Mouse (Mus musculus) small intestine, adult 2 months (tissue): ENCODE data around the gene Abca4. TPM values are rescaled to one million over a fixed set of nuclear protein-coding genes. Genes with fewer than 3 reads are reported as not detected.
A peak's percentile ranks its signal among the peaks of the same experiment; 100 is the strongest.

Experiments
- H3K27ac ChIP-seq: fragments of 200-500 bp; 2 replicates; pipeline ENCODE4 v1.5.1; 2012; ENCODE audit warnings: low read depth, low read length, control low read depth, inconsistent platforms; ENCODE audit not compliant: insufficient read depth
- H3K27me3 ChIP-seq: fragments of 200-500 bp; 2 replicates; pipeline ENCODE4 v1.6.1; 2012; ENCODE audit warnings: mild to moderate bottlenecking, moderate library complexity, low read length, inconsistent platforms; ENCODE audit not compliant: control insufficient read depth, insufficient read depth
- H3K36me3 ChIP-seq: fragments of 200-500 bp; 2 replicates; pipeline ENCODE4 v1.6.1; 2012; ENCODE audit warnings: mild to moderate bottlenecking, low read length, control low read depth, inconsistent platforms; ENCODE audit not compliant: control insufficient read depth, insufficient read depth
- H3K4me1 ChIP-seq: fragments of 200-500 bp; 2 replicates; pipeline ENCODE4 v1.6.1; 2012; ENCODE audit warnings: low read length, inconsistent platforms, mixed read lengths; ENCODE audit not compliant: control insufficient read depth, insufficient read depth, insufficient read length
- H3K4me3 ChIP-seq: fragments of 200-500 bp; 2 replicates; pipeline ENCODE4 v1.5.1; 2012; ENCODE audit warnings: low read depth, mild to moderate bottlenecking, control low read depth, inconsistent platforms, low read length, moderate library complexity
- CTCF ChIP-seq: fragments of 200-500 bp; IDR thresholded peaks from 2 replicates; pipeline ENCODE4 v1.5.1; 2012; ENCODE audit warnings: low read depth, mild to moderate bottlenecking, control low read depth, inconsistent platforms, low read length, moderate library complexity, mixed read lengths; ENCODE audit not compliant: insufficient replicate concordance, insufficient read length; ENCODE audit errors: extremely low read depth
- POLR2A ChIP-seq: fragments of 200-500 bp; IDR thresholded peaks from 2 replicates; pipeline ENCODE4 v1.6.1; 2012; ENCODE audit warnings: low read depth, mild to moderate bottlenecking, control low read depth, inconsistent platforms, low read length, moderate library complexity
- WGBS: fragments of 180-500 bp; shearing (Covaris S2); methylation state at CpG from one replicate; pipeline ENCODE4 v1.1.7; 2018; 5-methylcytosine and 5-hydroxymethylcytosine counted together
- polyA plus RNA-seq: library from polyadenylated mRNA; depleted of rRNA; stranded (reverse); fragments of >200 nt; gene quantifications from 2 replicates; pipeline ENCODE4 v1.2.3, GENCODE M21; 2012

Gene Abca4
- polyA plus RNA-seq, 1 experiment = 0.05 TPM

DNA sequence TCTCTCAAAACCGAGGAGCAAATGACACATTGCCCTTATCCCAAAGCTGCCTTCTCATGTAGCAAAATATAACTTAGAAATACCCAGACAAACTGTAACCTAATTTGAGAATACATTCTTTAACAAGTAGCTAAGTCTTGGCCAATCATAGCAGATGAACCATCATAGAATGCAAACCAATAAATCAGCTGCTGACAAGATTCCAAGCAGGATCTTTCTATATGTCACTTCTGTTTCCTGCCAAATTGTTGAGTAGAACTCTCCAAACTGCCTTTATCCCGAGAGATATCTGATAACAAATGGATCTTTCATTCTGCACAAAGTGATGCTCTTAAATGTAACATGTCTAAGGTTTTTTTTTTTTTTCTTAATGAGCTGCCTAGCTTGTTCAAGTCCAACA lies 154.3 kb downstream of the Abca4 start:
- WGBS = 34% methylated on average over 2 of the region's 2 CpGs
- Histone ChIP-seq H3K27me3 (no peaks in the 10 kb centered on the region), H3K27ac (peak overlapping the region; percentile 72), H3K36me3 (no peaks in the 10 kb centered on the region), H3K4me3 (no peak overlapping the region), H3K4me1 (peaks cover 6% of the 10 kb centered on the region; the same call in 1 of the 2 replicates)
- TF ChIP-seq CTCF (no peak), POLR2A (no peak)

DNA sequence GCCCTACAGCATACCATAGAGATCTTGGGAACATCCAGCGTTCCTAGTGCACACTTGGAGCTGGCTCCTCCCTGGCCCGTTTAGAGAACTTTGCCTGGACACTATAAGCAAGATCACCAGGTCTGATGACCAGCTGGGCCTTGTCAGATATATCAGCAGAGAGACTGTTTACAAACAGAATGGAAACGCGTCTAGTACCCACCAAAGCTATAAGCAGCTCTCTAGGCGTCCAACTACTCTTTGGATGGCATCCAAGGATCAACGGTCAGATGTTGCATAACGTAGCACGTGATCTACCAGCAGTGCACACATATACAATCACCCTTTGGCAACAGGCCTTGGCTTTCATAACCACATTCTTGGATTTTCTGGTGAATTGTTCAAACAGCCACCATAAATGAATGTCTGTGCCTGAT lies 154.7 kb downstream of the Abca4 start:
- TF ChIP-seq CTCF (no peak), POLR2A (no peak)
- H3K4me3 ChIP-seq = no peak overlapping the region
- WGBS = 7% methylated on average over 8 of the region's 8 CpGs
- no peaks in the 10 kb centered on the region for H3K27me3 ChIP-seq
- H3K4me1 ChIP-seq = peaks cover 6% of the 10 kb centered on the region; the same call in 1 of the 2 replicates
- no peaks in the 10 kb centered on the region for H3K36me3 ChIP-seq
- H3K27ac ChIP-seq = peak overlapping the region; percentile 72

DNA sequence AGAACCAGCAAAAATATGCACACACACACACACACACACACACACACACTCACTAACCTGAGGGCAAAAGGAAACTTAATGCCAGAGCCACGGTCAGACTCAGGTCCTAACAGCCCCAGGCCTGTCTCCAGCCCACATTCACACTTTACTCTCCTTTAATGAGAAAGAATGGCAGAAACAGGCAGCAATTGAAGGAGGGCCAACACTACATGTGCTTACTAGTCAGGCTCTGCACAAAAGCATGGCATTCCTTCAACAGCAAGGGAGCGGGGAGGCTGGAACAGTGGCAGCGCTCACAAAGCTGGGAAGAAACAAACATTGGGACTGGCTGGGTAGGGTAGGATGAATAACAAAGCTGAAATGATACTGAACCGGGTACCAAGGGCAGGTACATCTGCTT lies 155.4 kb downstream of the Abca4 start:
- WGBS = 87% methylated on average over 4 of the region's 4 CpGs
- TF ChIP-seq CTCF (no peak), POLR2A (no peak)
- peak overlapping the region; percentile 49 for H3K27ac ChIP-seq
- H3K36me3 ChIP-seq = no peaks in the 10 kb centered on the region
- H3K27me3 ChIP-seq = no peaks in the 10 kb centered on the region
- peaks cover 6% of the 10 kb centered on the region; the same call in 1 of the 2 replicates for H3K4me1 ChIP-seq
- no peak overlapping the region for H3K4me3 ChIP-seq

DNA sequence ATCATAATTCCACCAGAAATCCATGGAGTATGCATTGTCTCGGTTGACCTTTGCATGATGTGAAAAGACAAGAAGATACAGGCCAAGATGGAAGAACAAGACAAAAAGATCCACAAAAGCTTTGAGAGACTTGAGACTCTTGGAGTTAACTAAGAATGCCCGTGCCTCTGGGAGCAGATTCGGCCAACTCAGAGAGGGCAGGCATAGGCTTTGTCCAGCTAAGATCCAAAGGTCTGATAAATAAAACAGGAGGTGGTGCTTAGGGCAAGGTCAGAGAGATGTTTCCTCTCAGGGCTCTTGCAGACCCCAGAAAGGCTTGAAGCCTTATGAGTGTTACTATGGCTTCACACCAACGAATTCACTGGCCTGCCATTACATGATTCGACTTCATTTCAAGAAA lies 155.8 kb downstream of the Abca4 start:
- Histone ChIP-seq H3K27ac (no peak overlapping the region), H3K36me3 (no peaks in the 10 kb centered on the region), H3K4me1 (peaks cover 6% of the 10 kb centered on the region; the same call in 1 of the 2 replicates), H3K27me3 (no peaks in the 10 kb centered on the region), H3K4me3 (no peak overlapping the region)
- 88% methylated on average over 5 of the region's 5 CpGs for WGBS
- TF ChIP-seq CTCF = no peak
- TF ChIP-seq POLR2A = no peak

DNA sequence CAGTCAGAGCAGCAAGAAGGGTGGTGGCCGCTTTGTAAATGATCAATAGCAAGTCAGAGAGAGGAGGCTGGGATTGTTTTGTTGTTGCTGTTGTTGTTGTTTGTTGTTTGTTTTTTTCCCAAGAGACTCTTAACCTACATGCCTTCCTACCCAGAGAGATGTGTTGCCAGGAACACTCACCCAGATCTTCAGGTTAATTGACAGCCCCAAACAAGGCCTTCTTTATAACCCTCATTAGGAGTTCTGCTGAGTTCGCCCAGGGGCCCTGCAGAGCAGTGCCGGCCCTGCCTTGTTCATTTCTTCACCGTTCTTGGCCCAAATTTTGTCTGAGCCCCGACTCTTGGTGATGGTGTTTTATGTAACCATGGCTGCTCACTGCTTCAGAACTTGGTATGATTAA lies 156.2 kb downstream of the Abca4 start:
- H3K27me3 ChIP-seq = no peaks in the 10 kb centered on the region
- H3K27ac ChIP-seq = no peak overlapping the region
- WGBS = 39% methylated on average over 5 of the region's 5 CpGs
- no peaks in the 10 kb centered on the region for H3K36me3 ChIP-seq
- no peak overlapping the region for H3K4me3 ChIP-seq
- H3K4me1 ChIP-seq = peaks cover 6% of the 10 kb centered on the region; the same call in 1 of the 2 replicates
- no peak for TF ChIP-seq CTCF
- TF ChIP-seq POLR2A = no peak

DNA sequence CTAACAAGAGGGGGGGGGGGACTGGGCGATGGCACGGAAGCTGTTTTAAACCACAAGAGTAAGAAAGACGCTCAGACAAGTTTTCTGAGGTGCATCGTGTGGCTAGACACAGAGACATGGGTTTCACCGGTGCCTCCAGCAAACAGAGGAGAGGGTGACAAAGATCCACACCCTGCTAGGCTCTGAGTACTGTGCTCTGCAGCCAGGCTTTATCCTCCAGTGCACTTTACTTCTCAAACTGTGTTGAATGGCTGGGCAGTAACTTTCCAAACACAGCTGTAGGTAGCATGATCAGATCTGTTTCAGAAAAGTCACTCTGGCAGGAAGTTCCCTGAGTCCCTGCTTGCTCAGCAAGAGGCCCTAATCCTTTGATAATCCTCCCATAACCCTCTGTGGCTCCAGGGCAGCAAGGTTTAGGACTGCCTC lies 158.1 kb downstream of the Abca4 start:
- Histone ChIP-seq H3K27ac (no peak overlapping the region), H3K4me3 (no peak overlapping the region), H3K4me1 (peaks cover 14% of the 10 kb centered on the region), H3K36me3 (no peaks in the 10 kb centered on the region), H3K27me3 (no peaks in the 10 kb centered on the region)
- 31% methylated on average over 5 of the region's 5 CpGs for WGBS
- no peak for TF ChIP-seq CTCF

DNA sequence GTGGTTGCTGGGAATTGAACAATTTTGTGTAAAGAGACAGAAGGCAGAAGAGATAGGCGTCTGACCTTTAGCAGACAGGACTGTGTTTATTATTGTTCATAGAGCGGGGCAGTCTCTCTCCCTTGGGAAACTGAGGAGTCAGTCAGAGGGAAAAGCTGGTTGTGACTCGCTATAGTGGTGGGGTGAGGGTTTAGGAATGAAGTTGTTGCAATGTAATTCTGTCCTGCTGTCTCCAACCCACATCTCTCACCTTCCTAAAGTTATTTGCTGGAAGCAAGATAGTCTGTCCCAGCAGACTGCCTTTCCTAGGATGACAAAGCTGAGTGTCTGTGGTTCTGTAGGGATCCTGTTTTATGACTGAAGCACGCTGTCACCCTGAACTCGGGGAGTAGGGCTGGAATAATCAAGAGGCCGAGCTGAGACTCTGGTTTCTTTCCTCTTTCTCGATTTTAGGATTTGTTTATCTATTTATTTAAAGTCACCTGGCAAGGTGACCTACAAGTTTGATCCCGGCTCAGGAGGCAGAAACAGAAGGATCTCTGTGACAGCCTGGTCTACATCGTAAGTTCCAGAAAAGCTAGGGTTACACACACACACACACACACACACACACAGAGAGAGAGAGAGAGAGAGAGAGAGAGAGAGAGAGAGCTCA lies 159.6 kb downstream of the Abca4 start:
- no peak overlapping the region for H3K27ac ChIP-seq
- H3K27me3 ChIP-seq = no peaks in the 10 kb centered on the region
- peaks cover 21% of the 10 kb centered on the region for H3K4me1 ChIP-seq
- TF ChIP-seq CTCF (no peak), POLR2A (no peak)
- no peak overlapping the region for H3K4me3 ChIP-seq
- no peaks in the 10 kb centered on the region for H3K36me3 ChIP-seq
- 77% methylated on average over 9 of the region's 9 CpGs for WGBS
